In the genomic region with DNA sequence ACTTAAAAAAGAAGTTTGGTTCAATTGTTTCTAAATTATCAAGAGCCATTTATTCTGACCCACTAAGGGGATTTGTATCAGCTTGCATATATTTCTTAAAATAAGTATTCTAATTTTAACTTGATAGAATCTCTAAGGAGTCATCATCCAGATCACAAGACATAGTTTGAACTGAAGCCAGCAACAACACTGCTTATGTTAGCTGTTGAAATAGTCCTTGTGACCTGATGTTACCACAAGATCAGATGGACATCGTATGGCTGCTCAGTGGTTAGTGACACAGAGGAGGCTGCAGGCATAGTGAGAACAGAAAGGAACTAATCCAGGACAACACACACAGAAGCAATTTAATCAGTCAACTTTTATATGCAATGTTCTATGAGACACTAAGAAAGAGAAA, we compare ENCODE assay signal across 15 mouse cellular contexts. TPM values are rescaled to one million over a fixed set of nuclear protein-coding genes. Genes with fewer than 3 reads are reported as not detected.
DNase-seq lines count a peak whose midpoint lies in the region; ATAC-seq and TF ChIP-seq lines count a peak whose summit lies in the region.
"Had no signal": no experiment of that assay in that cellular context is flagged by ENCODE, and none has a peak within 500 bp of the region (broad histone marks: within the 10 kb centered on the region; RNA-seq: fewer than 3 reads in every experiment).

No protein-coding gene starts in this region.

- no peak overlapping the region for H3K4me3 ChIP-seq in kidney, postnatal 0 days (replicated peaks; ENCODE audit: low read depth, low read length)

- no peak overlapping the region for H3K27ac ChIP-seq in kidney, postnatal 0 days
- H3K27ac ChIP-seq: liver, embryonic 14.5 days had no signal

- TF ChIP-seq CTCF in kidney, postnatal 0 days (IDR thresholded peaks at IDR 0.05; ENCODE audit: low read depth): no peak

- no peak overlapping the region for H3K4me2 ChIP-seq in kidney, postnatal 0 days (ENCODE audit: low read length)
- H3K4me2 ChIP-seq: midbrain, embryonic 11.5 days had no signal

- H3K4me1 ChIP-seq in kidney, postnatal 0 days (replicated peaks; ENCODE audit: insufficient read depth, low read length): no peaks in the 10 kb centered on the region

- WGBS in kidney, postnatal 0 days: 70% methylated on average over 1 of the region's 1 CpGs

- H3K9ac ChIP-seq in kidney, postnatal 0 days (ENCODE audit: low read depth, low read length): no peak overlapping the region
- H3K9ac ChIP-seq: liver, embryonic 14.5 days had no signal

- no peak for ATAC-seq in kidney, postnatal 0 days (replicated peaks; ENCODE audit: low FRiP score, low read depth)
- ATAC-seq in granulocyte monocyte progenitor cell, adult 5-6 weeks (replicated peaks; ENCODE audit: poor library complexity, severe bottlenecking): no peak
- ATAC-seq: forebrain, embryonic 16.5 days had no signal

- 0 out of 2 replicates have a peak, but pooled peaks cover 4% of the 10 kb centered on the region for H3K36me3 ChIP-seq in kidney, postnatal 0 days (ENCODE audit: insufficient read depth, low read length)

- H3K9me3 ChIP-seq in kidney, postnatal 0 days (replicated peaks; ENCODE audit: low read length): no peaks in the 10 kb centered on the region

- H3K27me3 ChIP-seq in kidney, postnatal 0 days (ENCODE audit: insufficient read depth, low read length): no peaks in the 10 kb centered on the region

- peak; percentile 89 for DNase-seq in gastrocnemius, adult 18-20 months (ENCODE audit: low spot score)
- no peak for DNase-seq in gastrocnemius, postnatal 4 days (ENCODE audit: low spot score in 2 of 2)
- DNase-seq in kidney, postnatal 0 days (ENCODE audit: low spot score): peak; percentile 5
- no peak for DNase-seq in kidney, adult 18-20 months
- peak; percentile 39 for DNase-seq in gastrocnemius, postnatal 25 days
- DNase-seq in lung, postnatal 36 days: peak; percentile 71
- no peak for DNase-seq in embryo, embryonic 11 days
- DNase-seq: adrenal gland, postnatal 25 days; cerebellum, adult 11 months; kidney, postnatal 10 days; thymus, postnatal 4 days had no signal

RNA-seq across cellular contexts. Expression of gene Gyg, which starts 22.4 kb away (rescaled TPM):
- 100 to 1,000 TPM; 451 to 474 TPM for total RNA-seq in gastrocnemius, adult 18-20 months (2021)
- 100 to 1,000 TPM; 116 to 133 TPM for total RNA-seq in gastrocnemius, postnatal 4 days (2021)
- 48.3 and 50.0 TPM in 2 replicates for polyA plus RNA-seq in kidney, postnatal 0 days (2015; fragmentation: Nextera tagmentation; extraction: Ambion mirVana)
- 100 to 1,000 TPM; 309 to 334 TPM for total RNA-seq in gastrocnemius, postnatal 25 days (2021)
- total RNA-seq in granulocyte monocyte progenitor cell, adult 5-6 weeks (2014; fragmentation: Nextera tagmentation): 91.3 and 95.1 TPM in 2 replicates
- 48.5 and 57.6 TPM in 2 replicates for total RNA-seq in granulocyte monocyte progenitor cell, adult 5-6 weeks (2017)

Comparison
In these comparisons a context has a peak if more than half of its experiments do, and no peak if none do; other contexts are left out.
1. DNase-seq: peak in gastrocnemius, adult 18-20 months (single experiment), kidney, postnatal 0 days (single experiment), gastrocnemius, postnatal 25 days (single experiment) and lung, postnatal 36 days (single experiment); none in gastrocnemius, postnatal 4 days (0 of 2), kidney, adult 18-20 months (single experiment) and embryo, embryonic 11 days (single experiment).